ENCODE assay signal across 9 mouse cellular contexts in genomic region chr12:51001722-51002592, GRCm38 (mm10).
DNase-seq lines count a peak whose midpoint lies in the region; ATAC-seq and TF ChIP-seq lines count a peak whose summit lies in the region.
"Had no signal": no experiment of that assay in that cellular context is flagged by ENCODE, and none has a peak within 500 bp of the region (broad histone marks: within the 10 kb centered on the region; RNA-seq: fewer than 3 reads in every experiment).

No protein-coding gene starts in this region.

- peak overlapping the region; percentile 6; the same call in 1 of the 2 replicates for H3K4me3 ChIP-seq in heart, embryonic 10.5 days
- no peak overlapping the region for H3K4me3 ChIP-seq in heart, adult 2 months
- no peak overlapping the region for H3K4me3 ChIP-seq in liver, embryonic 11.5 days (ENCODE audit: low read depth, low read length)
- H3K4me3 ChIP-seq: limb, embryonic 15.5 days had no signal

- H3K27me3 ChIP-seq in heart, embryonic 10.5 days (ENCODE audit: insufficient read depth, poor library complexity, severe bottlenecking): no peaks in the 10 kb centered on the region
- H3K27me3 ChIP-seq in heart, adult 2 months (ENCODE audit: control insufficient read depth, insufficient read depth, low read length): no peaks in the 10 kb centered on the region
- H3K27me3 ChIP-seq in liver, embryonic 11.5 days (replicated peaks; ENCODE audit: control insufficient read depth, insufficient read depth, low read length): no peaks in the 10 kb centered on the region
- H3K27me3 ChIP-seq: limb, embryonic 15.5 days had no signal

- 31% methylated on average over 12 of the region's 12 CpGs for WGBS in heart, embryonic 10.5 days
- 35% methylated on average over 12 of the region's 12 CpGs for WGBS in heart, adult 2 months
- WGBS in liver, embryonic 11.5 days: 43% methylated on average over 12 of the region's 12 CpGs

- H3K9ac ChIP-seq in heart, adult 2 months (ENCODE audit: low read depth, low read length): no peak overlapping the region
- no peak overlapping the region for H3K9ac ChIP-seq in liver, embryonic 11.5 days (ENCODE audit: low read depth, low read length)
- H3K9ac ChIP-seq: limb, embryonic 15.5 days had no signal

- no peak for TF ChIP-seq POLR2A in heart, adult 2 months (IDR thresholded peaks at IDR 0.05; ENCODE audit: insufficient read depth, low read depth, low read length)

- no peak for TF ChIP-seq EP300 in heart, adult 2 months (IDR thresholded peaks at IDR 0.05; ENCODE audit: insufficient read depth, low read depth, low read length)

- no peaks in the 10 kb centered on the region for H3K36me3 ChIP-seq in heart, embryonic 10.5 days
- no peaks in the 10 kb centered on the region for H3K36me3 ChIP-seq in heart, adult 2 months (ENCODE audit: control insufficient read depth, insufficient read depth, low read length)
- no peaks in the 10 kb centered on the region for H3K36me3 ChIP-seq in liver, embryonic 11.5 days (ENCODE audit: control insufficient read depth, insufficient read depth, low read length)
- H3K36me3 ChIP-seq: limb, embryonic 15.5 days had no signal

- no peaks in the 10 kb centered on the region for H3K4me1 ChIP-seq in heart, embryonic 10.5 days
- H3K4me1 ChIP-seq in heart, adult 2 months (ENCODE audit: control insufficient read depth, insufficient read depth, low read length): no peaks in the 10 kb centered on the region
- H3K4me1 ChIP-seq in liver, embryonic 11.5 days (replicated peaks; ENCODE audit: control insufficient read depth, insufficient read depth, low read length): no peaks in the 10 kb centered on the region

- H3K79me2 ChIP-seq in heart, adult 2 months (replicated peaks; ENCODE audit: control insufficient read depth, insufficient read depth, low read length): no peaks in the 10 kb centered on the region

- ATAC-seq in liver, embryonic 11.5 days (replicated peaks; ENCODE audit: low FRiP score): no peak

- TF ChIP-seq CTCF in heart, adult 2 months (IDR thresholded peaks at IDR 0.05): no peak

- H3K9me3 ChIP-seq in heart, embryonic 10.5 days: no peaks in the 10 kb centered on the region
- H3K9me3 ChIP-seq in liver, embryonic 11.5 days (ENCODE audit: control insufficient read depth, low read length): no peaks in the 10 kb centered on the region
- H3K9me3 ChIP-seq: limb, embryonic 15.5 days had no signal

- no peak overlapping the region for H3K4me2 ChIP-seq in liver, embryonic 11.5 days
- H3K4me2 ChIP-seq: limb, embryonic 15.5 days had no signal

- DNase-seq in heart, embryonic 10.5 days (ENCODE audit: low spot score): no peak
- DNase-seq in heart, adult 2 months: no peak
- peak; percentile 21 for DNase-seq in right cerebral cortex, postnatal 14 days
- no peak for DNase-seq in right cerebral cortex, postnatal 25 days
- peak; percentile 41 to 54 for DNase-seq in layer of hippocampus, postnatal 36 days
- peak; percentile 55 for DNase-seq in telencephalon, adult 2 months (ENCODE audit: low read depth, low spot score)
- DNase-seq in liver, embryonic 11.5 days (ENCODE audit: low spot score): no peak
- DNase-seq in spleen, postnatal 14 days (ENCODE audit: low spot score in 2 of 2): no peak

- H3K27ac ChIP-seq in heart, embryonic 10.5 days: no peak overlapping the region
- H3K27ac ChIP-seq in heart, adult 2 months: no peak overlapping the region
- H3K27ac ChIP-seq in liver, embryonic 11.5 days (ENCODE audit: low read depth, low read length): no peak overlapping the region
- H3K27ac ChIP-seq: limb, embryonic 15.5 days had no signal

- intact Hi-C loops in heart, adult 2 months (cut with DNase I): no loop called here

Comparison
In these comparisons a context has a peak if more than half of its experiments do, and no peak if none do; other contexts are left out.
1. DNase-seq: peak in right cerebral cortex, postnatal 14 days (single experiment), layer of hippocampus, postnatal 36 days (2 of 2) and telencephalon, adult 2 months (single experiment); none in heart, embryonic 10.5 days (single experiment), heart, adult 2 months (0 of 2), right cerebral cortex, postnatal 25 days (single experiment), liver, embryonic 11.5 days (single experiment) and spleen, postnatal 14 days (0 of 2).